In genomic region chr1:18415879-18416278, GRCm38 (mm10) we compare ENCODE assay signal across 17 mouse cellular contexts.
DNase-seq lines count a peak whose midpoint lies in the region; ATAC-seq lines count a peak whose summit lies in the region.
"Had no signal": no experiment of that assay in that cellular context is flagged by ENCODE, and none has a peak within 500 bp of the region (broad histone marks: within the 10 kb centered on the region; RNA-seq: fewer than 3 reads in every experiment).

No protein-coding gene starts in this region.

- peaks cover 4% of the 10 kb centered on the region; the same call in 1 of the 2 replicates for H3K4me1 ChIP-seq in forebrain, embryonic 11.5 days (replicated peaks; ENCODE audit: control insufficient read depth, insufficient read depth, low read length)
- H3K4me1 ChIP-seq in hindbrain, embryonic 10.5 days (replicated peaks) = peaks cover 15% of the 10 kb centered on the region
- H3K4me1 ChIP-seq in midbrain, embryonic 11.5 days (ENCODE audit: control insufficient read depth, insufficient read depth, low read length) = peaks cover 12% of the 10 kb centered on the region
- peaks cover 6% of the 10 kb centered on the region; the same call in 1 of the 2 replicates for H3K4me1 ChIP-seq in neural tube, embryonic 14.5 days (ENCODE audit: control insufficient read depth, insufficient read depth, low read length)
- no peaks in the 10 kb centered on the region for H3K4me1 ChIP-seq in limb, embryonic 10.5 days
- H3K4me1 ChIP-seq: limb, embryonic 13.5 days; liver, embryonic 15.5 days had no signal

- no peak overlapping the region for H3K27ac ChIP-seq in forebrain, embryonic 11.5 days (ENCODE audit: low read depth, low read length)
- peak overlapping the region; percentile 75 for H3K27ac ChIP-seq in hindbrain, embryonic 10.5 days
- peak overlapping the region; percentile 25; the same call in 1 of the 2 replicates for H3K27ac ChIP-seq in midbrain, embryonic 11.5 days (ENCODE audit: low read depth, low read length)
- peak overlapping the region; percentile 2; the same call in 1 of the 2 replicates for H3K27ac ChIP-seq in neural tube, embryonic 14.5 days (ENCODE audit: low read depth, low read length)
- no peak overlapping the region for H3K27ac ChIP-seq in limb, embryonic 10.5 days
- H3K27ac ChIP-seq: limb, embryonic 13.5 days; liver, embryonic 15.5 days; stomach, postnatal 0 days had no signal

- 9% methylated on average over 2 of the region's 2 CpGs for WGBS in forebrain, embryonic 11.5 days
- 29% methylated on average over 2 of the region's 2 CpGs for WGBS in hindbrain, embryonic 10.5 days
- 20% methylated on average over 2 of the region's 2 CpGs for WGBS in midbrain, embryonic 11.5 days
- WGBS in neural tube, embryonic 14.5 days = 7% methylated on average over 2 of the region's 2 CpGs
- 77% methylated on average over 2 of the region's 2 CpGs for WGBS in limb, embryonic 10.5 days

- no peak for DNase-seq in forebrain, embryonic 11.5 days (ENCODE audit: low spot score)
- DNase-seq in hindbrain, embryonic 10.5 days (ENCODE audit: low spot score) = peak; percentile 15
- peak; percentile 88 for DNase-seq in midbrain, embryonic 11.5 days (ENCODE audit: low spot score, missing footprints)
- no peak for DNase-seq in lung, adult 18-20 months
- no peak for DNase-seq in adrenal gland, adult 8-10 months
- DNase-seq in limb, embryonic 10.5 days (ENCODE audit: low spot score) = no peak
- DNase-seq: adrenal gland, postnatal 10 days; cerebellum, adult 8-10 months; heart, adult 18-20 months; kidney, adult 8-10 months; spleen, adult 18-20 months; thymus, postnatal 14 days had no signal

- peak; percentile 43 for ATAC-seq in forebrain, embryonic 11.5 days (replicated peaks; ENCODE audit: low FRiP score)
- peak; percentile 60 for ATAC-seq in midbrain, embryonic 11.5 days (ENCODE audit: low FRiP score)
- peak; percentile 61; the same call in 1 of the 2 replicates for ATAC-seq in neural tube, embryonic 14.5 days (ENCODE audit: low read depth)

- H3K4me3 ChIP-seq in forebrain, embryonic 11.5 days (ENCODE audit: low read depth, low read length) = no peak overlapping the region
- H3K4me3 ChIP-seq in hindbrain, embryonic 10.5 days = no peak overlapping the region
- no peak overlapping the region for H3K4me3 ChIP-seq in midbrain, embryonic 11.5 days (ENCODE audit: low read depth, low read length)
- H3K4me3 ChIP-seq in neural tube, embryonic 14.5 days (ENCODE audit: low read depth, low read length) = no peak overlapping the region
- H3K4me3 ChIP-seq in limb, embryonic 10.5 days = no peak overlapping the region
- H3K4me3 ChIP-seq: limb, embryonic 13.5 days; liver, embryonic 15.5 days; myocyte had no signal

- peak overlapping the region; percentile 3; the same call in 1 of the 2 replicates for H3K9ac ChIP-seq in forebrain, embryonic 11.5 days (ENCODE audit: low read length)
- H3K9ac ChIP-seq in midbrain, embryonic 11.5 days (ENCODE audit: low read length) = no peak overlapping the region
- peak overlapping the region; percentile 0; the same call in 1 of the 2 replicates for H3K9ac ChIP-seq in neural tube, embryonic 14.5 days (replicated peaks; ENCODE audit: low read depth, low read length)
- H3K9ac ChIP-seq: limb, embryonic 13.5 days; liver, embryonic 15.5 days had no signal

- H3K27me3 ChIP-seq in forebrain, embryonic 11.5 days (ENCODE audit: control insufficient read depth, insufficient read depth, low read length) = no peaks in the 10 kb centered on the region
- peaks cover 23% of the 10 kb centered on the region for H3K27me3 ChIP-seq in hindbrain, embryonic 10.5 days (ENCODE audit: insufficient read depth, poor library complexity, severe bottlenecking)
- no peaks in the 10 kb centered on the region for H3K27me3 ChIP-seq in midbrain, embryonic 11.5 days (ENCODE audit: control insufficient read depth, insufficient read depth, low read length)
- no peaks in the 10 kb centered on the region for H3K27me3 ChIP-seq in neural tube, embryonic 14.5 days (ENCODE audit: control insufficient read depth, insufficient read depth, low read length)
- H3K27me3 ChIP-seq in limb, embryonic 10.5 days (ENCODE audit: low read depth, poor library complexity, severe bottlenecking) = no peaks in the 10 kb centered on the region
- H3K27me3 ChIP-seq: limb, embryonic 13.5 days; liver, embryonic 15.5 days had no signal

- H3K9me3 ChIP-seq in forebrain, embryonic 11.5 days (ENCODE audit: control insufficient read depth, low read length) = no peaks in the 10 kb centered on the region
- no peaks in the 10 kb centered on the region for H3K9me3 ChIP-seq in hindbrain, embryonic 10.5 days
- no peaks in the 10 kb centered on the region for H3K9me3 ChIP-seq in midbrain, embryonic 11.5 days (ENCODE audit: control insufficient read depth, low read length)
- no peaks in the 10 kb centered on the region for H3K9me3 ChIP-seq in neural tube, embryonic 14.5 days (ENCODE audit: control insufficient read depth, low read length)
- no peaks in the 10 kb centered on the region for H3K9me3 ChIP-seq in limb, embryonic 10.5 days (replicated peaks)
- H3K9me3 ChIP-seq: limb, embryonic 13.5 days; liver, embryonic 15.5 days had no signal

- H3K36me3 ChIP-seq in forebrain, embryonic 11.5 days (ENCODE audit: control insufficient read depth, insufficient read depth, low read length) = no peaks in the 10 kb centered on the region
- H3K36me3 ChIP-seq in hindbrain, embryonic 10.5 days = no peaks in the 10 kb centered on the region
- no peaks in the 10 kb centered on the region for H3K36me3 ChIP-seq in midbrain, embryonic 11.5 days (ENCODE audit: control insufficient read depth, insufficient read depth, low read length)
- H3K36me3 ChIP-seq in neural tube, embryonic 14.5 days (ENCODE audit: control insufficient read depth, insufficient read depth, low read length) = no peaks in the 10 kb centered on the region
- H3K36me3 ChIP-seq in limb, embryonic 10.5 days = no peaks in the 10 kb centered on the region
- H3K36me3 ChIP-seq: limb, embryonic 13.5 days; liver, embryonic 15.5 days had no signal

- no peak overlapping the region for H3K4me2 ChIP-seq in forebrain, embryonic 11.5 days (ENCODE audit: low read depth, low read length, severe bottlenecking)
- no peak overlapping the region; the same call in 1 of the 2 replicates for H3K4me2 ChIP-seq in midbrain, embryonic 11.5 days
- H3K4me2 ChIP-seq in neural tube, embryonic 14.5 days (ENCODE audit: low read depth, low read length) = peak overlapping the region; percentile 4; the same call in 1 of the 2 replicates
- H3K4me2 ChIP-seq: limb, embryonic 13.5 days; liver, embryonic 15.5 days had no signal

Comparison
In these comparisons a context has a peak if more than half of its experiments do, and no peak if none do; other contexts are left out.
1. DNase-seq: peak in hindbrain, embryonic 10.5 days (single experiment) and midbrain, embryonic 11.5 days (single experiment); none in forebrain, embryonic 11.5 days (single experiment), lung, adult 18-20 months (0 of 2), adrenal gland, adult 8-10 months (single experiment) and limb, embryonic 10.5 days (single experiment).
2. H3K27ac ChIP-seq: peak in hindbrain, embryonic 10.5 days (single experiment), midbrain, embryonic 11.5 days (single experiment) and neural tube, embryonic 14.5 days (single experiment); none in forebrain, embryonic 11.5 days (single experiment) and limb, embryonic 10.5 days (single experiment).
3. Peak in every context shown above with its lines, with median percentiles within 50 percentile points of each other: ATAC-seq.